Mouse (Mus musculus): Measurements from ENCODE around the gene Cdk6. TPM values are rescaled to one million over a fixed set of nuclear protein-coding genes. Genes with fewer than 3 reads are reported as not detected.

Cdk6 gene
- total and polyA plus RNA-seq, 3 experiments, result 79.0 to 318 (median 197) TPM

GRCm38 (mm10) chr5:3355032-3355536 is 13.8 kb downstream of the Cdk6 start:
- Histone ChIP-seq H3K27ac (ENCODE audit: control insufficient read depth, low read depth, low read length) (peak overlapping the region; percentile 98), H3K79me2 (ENCODE audit: control insufficient read depth, insufficient read depth, low read length, poor library complexity) (peaks cover 63% of the 10 kb centered on the region), H3K27me3 (ENCODE audit: control insufficient read depth in 1 of 2, insufficient read depth in 2 of 2, low read length in 2 of 2) (no peaks in the 10 kb centered on the region), H3K4me1 (ENCODE audit: control insufficient read depth in 1 of 2, insufficient read depth in 2 of 2, low read length in 2 of 2) (peaks cover 56 to 63% of the 10 kb centered on the region in 2 experiments), H3K9me3 (replicated peaks; ENCODE audit: insufficient read depth, low read length) (no peaks in the 10 kb centered on the region), H3K36me3 (ENCODE audit: control insufficient read depth in 1 of 2, insufficient read depth in 2 of 2, low read length in 2 of 2) (peaks cover 30 to 90% of the 10 kb centered on the region in 2 experiments), H3K4me3 (ENCODE audit: control insufficient read depth in 1 of 2, insufficient read depth in 1 of 2, low read depth in 2 of 2, low read length in 2 of 2) (no peak overlapping the region), H3K9ac (ENCODE audit: control insufficient read depth, low read depth, low read length, poor library complexity, severe bottlenecking) (peak overlapping the region; percentile 49)
- TF ChIP-seq NELFE (IDR thresholded peaks at IDR 0.05; ENCODE audit: low read depth, low read length), result no peak
- TF ChIP-seq GATA1 (IDR thresholded peaks at IDR 0.05; ENCODE audit: low read depth, low read length), result peak; percentile 63; the same call in 1 of the 2 replicates
- TF ChIP-seq MYB (IDR thresholded peaks at IDR 0.05; ENCODE audit: low read depth, low read length), result no peak
- 0 out of 2 replicates have a peak, but pooled peaks have one; percentile 31 for TF ChIP-seq ZMIZ1 (IDR thresholded peaks at IDR 0.05; ENCODE audit: low read depth, low read length)
- TF ChIP-seq TAL1 (IDR thresholded peaks at IDR 0.05; ENCODE audit: low read length), result no peak
- TF ChIP-seq MAX (IDR thresholded peaks at IDR 0.05; ENCODE audit: low read length), result 0 out of 2 replicates have a peak, but pooled peaks have one; percentile 0
- TF ChIP-seq RCOR1 (IDR thresholded peaks at IDR 0.05; ENCODE audit: low read depth, low read length), result 0 out of 2 replicates have a peak, but pooled peaks have one; percentile 39
- TF ChIP-seq EP300 (IDR thresholded peaks at IDR 0.05; ENCODE audit: low read depth in 1 of 2, low read length in 2 of 2), result peak in 1 of 2 experiments; percentile 1; a peak in 1 of 4 replicates
- TF ChIP-seq SIN3A (IDR thresholded peaks at IDR 0.05; ENCODE audit: low read length), result 0 out of 2 replicates have a peak, but pooled peaks have one; percentile 21
- no peak for DNase-seq (ENCODE audit: low read depth, low spot score)

- no peaks in the 10 kb centered on the region for H3K9me3 ChIP-seq (replicated peaks; ENCODE audit: insufficient read depth, low read length)
- peaks cover 62 to 66% of the 10 kb centered on the region in 2 experiments for H3K4me1 ChIP-seq (ENCODE audit: control insufficient read depth in 1 of 2, insufficient read depth in 2 of 2, low read length in 2 of 2)
- peaks cover 61% of the 10 kb centered on the region for H3K79me2 ChIP-seq (ENCODE audit: control insufficient read depth, insufficient read depth, low read length, poor library complexity)
- no peaks in the 10 kb centered on the region for H3K27me3 ChIP-seq (ENCODE audit: control insufficient read depth in 1 of 2, insufficient read depth in 2 of 2, low read length in 2 of 2)
- H3K9ac ChIP-seq (ENCODE audit: control insufficient read depth, low read depth, low read length, poor library complexity, severe bottlenecking), result peak overlapping the region; percentile 32
- peak; percentile 31 for DNase-seq (ENCODE audit: low read depth, low spot score)
- peaks cover 36 to 91% of the 10 kb centered on the region in 2 experiments for H3K36me3 ChIP-seq (ENCODE audit: control insufficient read depth in 1 of 2, insufficient read depth in 2 of 2, low read length in 2 of 2)
- no peak overlapping the region for H3K4me3 ChIP-seq (ENCODE audit: control insufficient read depth in 1 of 2, insufficient read depth in 1 of 2, low read depth in 2 of 2, low read length in 2 of 2)
- peak overlapping the region; percentile 98 for H3K27ac ChIP-seq (ENCODE audit: control insufficient read depth, low read depth, low read length)
- no peak for TF ChIP-seq CTCF (IDR thresholded peaks at IDR 0.05 in 2 of 3, conservative IDR thresholded peaks at IDR 0.05 in 1 of 3; ENCODE audit: control insufficient read depth in 1 of 3, insufficient read depth in 1 of 3, low read depth in 2 of 3, low read length in 3 of 3, poor library complexity in 1 of 3, severe bottlenecking in 1 of 3)
- peak; percentile 73 for TF ChIP-seq ETS1 (IDR thresholded peaks at IDR 0.05; ENCODE audit: low read depth, low read length)
- no peak for TF ChIP-seq GABPA (IDR thresholded peaks at IDR 0.05; ENCODE audit: low read depth, low read length)
- 0 out of 2 replicates have a peak, but pooled peaks have one; percentile 12 for TF ChIP-seq MAX (IDR thresholded peaks at IDR 0.05; ENCODE audit: low read length)
- 0 out of 2 replicates have a peak, but pooled peaks have one; percentile 1 for TF ChIP-seq SIN3A (IDR thresholded peaks at IDR 0.05; ENCODE audit: low read length)
- TF ChIP-seq ZMIZ1 (IDR thresholded peaks at IDR 0.05; ENCODE audit: low read depth, low read length), result no peak
- no peak for TF ChIP-seq USF2 (IDR thresholded peaks at IDR 0.05; ENCODE audit: borderline replicate concordance in 1 of 2, insufficient read depth in 1 of 2, low read depth in 1 of 2, low read length in 2 of 2)
- peak; percentile 73; the same call in 1 of the 2 replicates for TF ChIP-seq BHLHE40 (IDR thresholded peaks at IDR 0.05; ENCODE audit: borderline replicate concordance, low read depth, low read length)
These were observed 14.4 kb downstream of the Cdk6 start for GRCm38 (mm10) chr5:3355560-3356260.
